ENCODE assay signal across 20 mouse cellular contexts in the genomic region with DNA sequence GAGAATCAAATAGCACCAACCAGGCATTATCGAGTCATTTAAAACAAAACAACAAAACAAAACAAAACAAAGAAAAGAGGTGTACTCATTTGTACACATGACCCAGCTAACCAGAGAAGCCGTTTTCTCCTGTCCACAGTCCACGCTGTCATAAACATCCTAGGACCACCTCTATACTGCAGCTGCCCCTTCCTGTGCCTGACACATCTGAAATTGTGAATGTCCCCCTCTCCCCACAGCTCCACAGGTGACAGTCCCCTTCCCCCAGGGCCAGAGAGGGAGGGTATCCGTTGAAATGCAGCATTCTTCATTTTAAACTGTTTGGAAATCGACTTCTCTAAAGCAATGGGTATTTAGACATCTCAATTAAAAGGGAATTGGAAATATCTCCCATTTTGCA.
DNase-seq lines count a peak whose midpoint lies in the region; ATAC-seq and TF ChIP-seq lines count a peak whose summit lies in the region.
"Had no signal": no experiment of that assay in that cellular context is flagged by ENCODE, and none has a peak within 500 bp of the region (broad histone marks: within the 10 kb centered on the region; RNA-seq: fewer than 3 reads in every experiment).

No protein-coding gene starts in this region.

- TF ChIP-seq CTCF in intestine, postnatal 0 days (IDR thresholded peaks at IDR 0.05; ENCODE audit: low read depth), result no peak

- H3K27me3 ChIP-seq in intestine, embryonic 14.5 days (replicated peaks; ENCODE audit: control insufficient read depth, insufficient read depth, low read length), result no peaks in the 10 kb centered on the region
- 0 out of 2 replicates have a peak, but pooled peaks cover 4% of the 10 kb centered on the region for H3K27me3 ChIP-seq in intestine, postnatal 0 days (replicated peaks; ENCODE audit: control insufficient read depth, insufficient read depth, low read length)
- H3K27me3 ChIP-seq in midbrain, embryonic 13.5 days, result no peaks in the 10 kb centered on the region
- H3K27me3 ChIP-seq in midbrain, embryonic 15.5 days (replicated peaks), result no peaks in the 10 kb centered on the region
- no peaks in the 10 kb centered on the region for H3K27me3 ChIP-seq in hindbrain, embryonic 12.5 days
- no peaks in the 10 kb centered on the region; the same call in 1 of the 2 replicates for H3K27me3 ChIP-seq in neural tube, embryonic 14.5 days (ENCODE audit: control insufficient read depth, insufficient read depth, low read length)
- H3K27me3 ChIP-seq: CH12.LX; embryonic facial prominence, embryonic 12.5 days; liver, embryonic 12.5 days; lung, embryonic 15.5 days had no signal

- H3K9me3 ChIP-seq in intestine, embryonic 14.5 days (ENCODE audit: control insufficient read depth, low read length), result no peaks in the 10 kb centered on the region
- no peaks in the 10 kb centered on the region for H3K9me3 ChIP-seq in intestine, postnatal 0 days (ENCODE audit: control insufficient read depth)
- no peaks in the 10 kb centered on the region for H3K9me3 ChIP-seq in midbrain, embryonic 13.5 days
- H3K9me3 ChIP-seq in midbrain, embryonic 15.5 days, result no peaks in the 10 kb centered on the region
- no peaks in the 10 kb centered on the region for H3K9me3 ChIP-seq in hindbrain, embryonic 12.5 days (replicated peaks)
- H3K9me3 ChIP-seq in neural tube, embryonic 14.5 days (ENCODE audit: control insufficient read depth, low read length), result no peaks in the 10 kb centered on the region
- H3K9me3 ChIP-seq: embryonic facial prominence, embryonic 12.5 days; heart, embryonic 15.5 days; liver, embryonic 12.5 days; lung, embryonic 15.5 days had no signal

- H3K36me3 ChIP-seq in intestine, embryonic 14.5 days (ENCODE audit: control insufficient read depth, insufficient read depth, low read length), result no peaks in the 10 kb centered on the region
- H3K36me3 ChIP-seq in intestine, postnatal 0 days (ENCODE audit: control insufficient read depth, insufficient read depth), result no peaks in the 10 kb centered on the region
- H3K36me3 ChIP-seq in midbrain, embryonic 13.5 days, result no peaks in the 10 kb centered on the region
- H3K36me3 ChIP-seq in midbrain, embryonic 15.5 days (replicated peaks), result no peaks in the 10 kb centered on the region
- H3K36me3 ChIP-seq in hindbrain, embryonic 12.5 days, result no peaks in the 10 kb centered on the region
- no peaks in the 10 kb centered on the region for H3K36me3 ChIP-seq in neural tube, embryonic 14.5 days (ENCODE audit: control insufficient read depth, insufficient read depth, low read length)
- H3K36me3 ChIP-seq: embryonic facial prominence, embryonic 12.5 days; heart, embryonic 15.5 days; liver, embryonic 12.5 days; lung, embryonic 15.5 days had no signal

- WGBS in intestine, embryonic 14.5 days, result 41% methylated on average over 5 of the region's 5 CpGs
- WGBS in intestine, postnatal 0 days, result 57% methylated on average over 5 of the region's 5 CpGs
- 7% methylated on average over 5 of the region's 5 CpGs for WGBS in midbrain, embryonic 13.5 days
- WGBS in midbrain, embryonic 15.5 days, result 14% methylated on average over 5 of the region's 5 CpGs
- 16% methylated on average over 5 of the region's 5 CpGs for WGBS in hindbrain, embryonic 12.5 days
- 15% methylated on average over 5 of the region's 5 CpGs for WGBS in neural tube, embryonic 14.5 days

- H3K4me3 ChIP-seq in intestine, embryonic 14.5 days (ENCODE audit: low read depth, low read length), result no peak overlapping the region
- H3K4me3 ChIP-seq in intestine, postnatal 0 days (ENCODE audit: low read depth, low read length), result no peak overlapping the region
- no peak overlapping the region for H3K4me3 ChIP-seq in midbrain, embryonic 13.5 days (replicated peaks)
- H3K4me3 ChIP-seq in midbrain, embryonic 15.5 days, result no peak overlapping the region
- no peak overlapping the region for H3K4me3 ChIP-seq in hindbrain, embryonic 12.5 days
- H3K4me3 ChIP-seq in neural tube, embryonic 14.5 days (ENCODE audit: low read depth, low read length), result no peak overlapping the region
- H3K4me3 ChIP-seq: embryonic facial prominence, embryonic 12.5 days; heart, embryonic 15.5 days; left cerebral cortex, adult 2 months; liver, embryonic 12.5 days; lung, embryonic 15.5 days had no signal

- no peak for DNase-seq in intestine, embryonic 14.5 days (ENCODE audit: low spot score)
- no peak for DNase-seq in left cerebral cortex, adult 9 months (ENCODE audit: low spot score in 2 of 2)
- no peak for DNase-seq in right cerebral cortex, postnatal 10 days (ENCODE audit: low spot score in 2 of 2)
- DNase-seq: adrenal gland, postnatal 10 days; cerebellum, adult 11 months; cerebellum, postnatal 25 days; heart, adult 18-20 months; right cerebral cortex, postnatal 14 days had no signal

- peaks cover 16% of the 10 kb centered on the region for H3K4me1 ChIP-seq in intestine, embryonic 14.5 days (replicated peaks; ENCODE audit: control insufficient read depth, insufficient read depth, low read length)
- peaks cover 6% of the 10 kb centered on the region; the same call in 1 of the 2 replicates for H3K4me1 ChIP-seq in intestine, postnatal 0 days (replicated peaks; ENCODE audit: control insufficient read depth, insufficient read depth, low read length)
- peaks cover 32% of the 10 kb centered on the region for H3K4me1 ChIP-seq in midbrain, embryonic 13.5 days (replicated peaks)
- H3K4me1 ChIP-seq in midbrain, embryonic 15.5 days, result peaks cover 13% of the 10 kb centered on the region; the same call in 1 of the 2 replicates
- peaks cover 22% of the 10 kb centered on the region for H3K4me1 ChIP-seq in hindbrain, embryonic 12.5 days
- peaks cover 10% of the 10 kb centered on the region; the same call in 1 of the 2 replicates for H3K4me1 ChIP-seq in neural tube, embryonic 14.5 days (ENCODE audit: control insufficient read depth, insufficient read depth, low read length)
- H3K4me1 ChIP-seq: heart, embryonic 15.5 days; liver, embryonic 12.5 days; lung, embryonic 15.5 days had no signal

- H3K4me2 ChIP-seq in intestine, embryonic 14.5 days (ENCODE audit: low read length), result no peak overlapping the region
- H3K4me2 ChIP-seq in intestine, postnatal 0 days (replicated peaks; ENCODE audit: low read depth), result no peak overlapping the region
- H3K4me2 ChIP-seq in midbrain, embryonic 13.5 days (replicated peaks), result no peak overlapping the region
- no peak overlapping the region for H3K4me2 ChIP-seq in midbrain, embryonic 15.5 days
- H3K4me2 ChIP-seq in hindbrain, embryonic 12.5 days (replicated peaks), result no peak overlapping the region
- H3K4me2 ChIP-seq in neural tube, embryonic 14.5 days (ENCODE audit: low read depth, low read length), result no peak overlapping the region; the same call in 1 of the 2 replicates
- H3K4me2 ChIP-seq: embryonic facial prominence, embryonic 12.5 days; heart, embryonic 15.5 days; liver, embryonic 12.5 days; lung, embryonic 15.5 days had no signal

- H3K27ac ChIP-seq in intestine, embryonic 14.5 days (ENCODE audit: low read depth), result 0 out of 2 replicates have a peak overlapping the region, but pooled peaks have one; percentile 33
- no peak overlapping the region for H3K27ac ChIP-seq in intestine, postnatal 0 days (ENCODE audit: low read depth, low read length)
- H3K27ac ChIP-seq in midbrain, embryonic 13.5 days, result peak overlapping the region; percentile 66
- no peak overlapping the region for H3K27ac ChIP-seq in midbrain, embryonic 15.5 days
- H3K27ac ChIP-seq in hindbrain, embryonic 12.5 days, result peak overlapping the region; percentile 32; the same call in 1 of the 2 replicates
- peak overlapping the region; percentile 72 for H3K27ac ChIP-seq in neural tube, embryonic 14.5 days (ENCODE audit: low read depth, low read length)
- H3K27ac ChIP-seq: embryonic facial prominence, embryonic 12.5 days; heart, embryonic 15.5 days; left cerebral cortex, adult 2 months; liver, embryonic 12.5 days; lung, embryonic 15.5 days; macrophage had no signal

- no peak for ATAC-seq in intestine, embryonic 14.5 days (replicated peaks; ENCODE audit: low FRiP score, low TSS enrichment, low read depth)
- ATAC-seq in intestine, postnatal 0 days, result no peak
- ATAC-seq in midbrain, embryonic 13.5 days, result no peak
- ATAC-seq in midbrain, embryonic 15.5 days (replicated peaks), result no peak
- no peak for ATAC-seq in hindbrain, embryonic 12.5 days (ENCODE audit: low FRiP score)
- no peak for ATAC-seq in neural tube, embryonic 14.5 days (ENCODE audit: low read depth)
- ATAC-seq: liver, embryonic 12.5 days had no signal

- H3K9ac ChIP-seq in intestine, embryonic 14.5 days (ENCODE audit: low read length), result no peak overlapping the region
- no peak overlapping the region for H3K9ac ChIP-seq in intestine, postnatal 0 days (ENCODE audit: low read depth, low read length)
- no peak overlapping the region for H3K9ac ChIP-seq in midbrain, embryonic 13.5 days (replicated peaks)
- H3K9ac ChIP-seq in midbrain, embryonic 15.5 days, result no peak overlapping the region
- no peak overlapping the region for H3K9ac ChIP-seq in hindbrain, embryonic 12.5 days
- no peak overlapping the region for H3K9ac ChIP-seq in neural tube, embryonic 14.5 days (replicated peaks; ENCODE audit: low read depth, low read length)
- H3K9ac ChIP-seq: embryonic facial prominence, embryonic 12.5 days; heart, embryonic 15.5 days; liver, embryonic 12.5 days; lung, embryonic 15.5 days had no signal

Comparison
In these comparisons a context has a peak if more than half of its experiments do, and no peak if none do; other contexts are left out.
1. H3K27ac ChIP-seq: peak in intestine, embryonic 14.5 days (single experiment), midbrain, embryonic 13.5 days (single experiment), hindbrain, embryonic 12.5 days (single experiment) and neural tube, embryonic 14.5 days (single experiment); none in intestine, postnatal 0 days (single experiment) and midbrain, embryonic 15.5 days (single experiment).